Mouse (Mus musculus) liver, embryonic 14.5 days (tissue): Measurements from ENCODE around the gene Lsp1.

Source experiments
- CTCF ChIP-seq: IDR thresholded peaks from 2 replicates; pipeline ENCODE4 v1.5.1; 2016; ENCODE audit warnings: antibody characterized with exemption, low read depth, control low read depth
- EP300 ChIP-seq: IDR thresholded peaks from 2 replicates; pipeline ENCODE4 v1.6.1; 2016; ENCODE audit warnings: antibody characterized with exemption, low read depth

DNA sequence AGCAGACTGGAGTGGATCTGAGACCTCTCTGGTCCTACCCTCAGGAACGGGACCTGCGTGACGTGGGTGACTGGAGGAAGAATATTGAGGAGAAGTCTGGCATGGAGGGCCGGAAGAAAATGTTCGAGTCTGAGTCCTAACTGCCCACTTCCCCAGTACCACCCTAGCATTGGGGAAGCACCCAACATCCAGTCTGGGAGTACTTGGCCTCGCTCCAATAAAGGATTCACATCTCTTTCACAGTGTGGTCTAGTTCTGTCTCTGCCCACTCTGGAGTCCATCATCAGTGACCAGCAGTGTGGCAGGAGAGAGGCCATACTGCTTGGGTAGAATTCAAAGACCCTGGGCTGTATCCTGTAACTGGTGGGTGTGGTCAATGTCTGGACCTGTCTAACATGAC, 16.4 kb upstream of the Lsp1 start:
- no peak for TF ChIP-seq CTCF
- TF ChIP-seq EP300, result no peak
